Mouse (Mus musculus) neural tube, embryonic 11.5 days (tissue): Measurements from ENCODE around the gene Iqsec1. TPM values are rescaled to one million over a fixed set of nuclear protein-coding genes. Genes with fewer than 3 reads are reported as not detected.

Source experiments
- ATAC-seq: fragments of 200-750 bp; cut with Nextera tagmentation; 2 replicates; pipeline ENCODE4 v1.8.0; 2017; ENCODE audit warnings: moderate number of reproducible peaks, mild to moderate bottlenecking, moderate TSS enrichment, moderate library complexity; ENCODE audit not compliant: insufficient read depth, low FRiP score, low TSS enrichment
- DNase-seq: peaks from one replicate; pipeline ENCODE4 v3.0.0-alpha.2; 2015; ENCODE audit warnings: low spot score
- H3K27ac ChIP-seq: fragments of 300-500 bp; sonication (generic); 2 replicates; pipeline ENCODE4 v1.5.1; 2014; ENCODE audit warnings: low read depth, mild to moderate bottlenecking, low read length
- H3K27me3 ChIP-seq: fragments of 300-500 bp; sonication (generic); 2 replicates; pipeline ENCODE4 v1.6.1; 2014; ENCODE audit warnings: mild to moderate bottlenecking, low read length, mixed read lengths; ENCODE audit not compliant: control insufficient read depth, insufficient read depth
- H3K36me3 ChIP-seq: fragments of 300-500 bp; sonication (generic); 2 replicates; pipeline ENCODE4 v1.6.1; 2014; ENCODE audit warnings: mild to moderate bottlenecking, low read length, moderate library complexity, mixed read lengths; ENCODE audit not compliant: control insufficient read depth, insufficient read depth
- H3K4me1 ChIP-seq: fragments of 300-500 bp; sonication (generic); 2 replicates; pipeline ENCODE4 v1.6.1; 2014; ENCODE audit warnings: low read length, mixed read lengths; ENCODE audit not compliant: control insufficient read depth, insufficient read depth
- H3K4me2 ChIP-seq: fragments of 300-500 bp; sonication (generic); 2 replicates; pipeline ENCODE4 v1.6.1; 2014; ENCODE audit warnings: low read depth, mild to moderate bottlenecking, moderate library complexity
- H3K4me3 ChIP-seq: fragments of 300-500 bp; sonication (generic); 2 replicates; pipeline ENCODE4 v1.5.1; 2014; ENCODE audit warnings: low read depth, low read length
- H3K9ac ChIP-seq: fragments of 300-500 bp; sonication (generic); 2 replicates; pipeline ENCODE4 v1.6.1; 2014; ENCODE audit warnings: mild to moderate bottlenecking, low read length
- H3K9me3 ChIP-seq: fragments of 300-500 bp; sonication (generic); 2 replicates; pipeline ENCODE4 v1.6.1; 2016; ENCODE audit warnings: low read length; ENCODE audit not compliant: control insufficient read depth
- WGBS: fragments of 180-500 bp; shearing (Covaris S2); extraction: QIAGEN DNeasy Blood & Tissue Kit; methylation state at CpG from one replicate; pipeline ENCODE4 v1.1.7; 2014; 5-methylcytosine and 5-hydroxymethylcytosine counted together
- polyA plus RNA-seq: library from polyadenylated mRNA; unstranded; fragments of >200 nt; fragmentation: Nextera tagmentation; extraction: Ambion mirVana; gene quantifications from 2 replicates; pipeline ENCODE4 v1.2.1, GENCODE M21; 2014

Iqsec1 gene
- polyA plus RNA-seq, 1 experiment from 2014 or later = 18.6 TPM

DNA sequence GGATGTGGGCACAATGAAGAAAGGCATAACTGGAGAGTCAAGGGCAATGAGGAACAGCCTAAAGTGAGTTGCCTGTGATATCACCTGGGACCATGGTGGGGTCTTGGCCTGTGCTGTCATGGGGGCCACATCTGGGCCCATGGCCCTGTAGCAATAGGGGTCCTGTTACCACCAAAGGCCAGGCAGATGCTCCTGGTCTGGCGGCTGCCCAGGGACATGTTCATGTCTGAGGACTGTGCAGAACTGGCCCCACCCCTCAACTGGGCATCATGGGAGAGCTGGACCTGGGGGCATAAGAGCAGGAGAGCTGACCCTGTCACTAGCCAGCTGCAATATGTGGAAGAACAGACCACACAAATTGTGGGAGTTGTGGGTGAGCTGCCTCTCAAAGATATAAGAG is 130.6 kb downstream of the Iqsec1 start:
- WGBS = 97% methylated on average over 1 of the region's 1 CpGs
- Histone ChIP-seq H3K4me3 (no peak overlapping the region), H3K9ac (no peak overlapping the region), H3K9me3 (no peaks in the 10 kb centered on the region), H3K36me3 (no peaks in the 10 kb centered on the region), H3K4me1 (no peaks in the 10 kb centered on the region), H3K4me2 (no peak overlapping the region), H3K27me3 (no peaks in the 10 kb centered on the region), H3K27ac (no peak overlapping the region)
- ATAC-seq (no peak), DNase-seq (no peak)

DNA sequence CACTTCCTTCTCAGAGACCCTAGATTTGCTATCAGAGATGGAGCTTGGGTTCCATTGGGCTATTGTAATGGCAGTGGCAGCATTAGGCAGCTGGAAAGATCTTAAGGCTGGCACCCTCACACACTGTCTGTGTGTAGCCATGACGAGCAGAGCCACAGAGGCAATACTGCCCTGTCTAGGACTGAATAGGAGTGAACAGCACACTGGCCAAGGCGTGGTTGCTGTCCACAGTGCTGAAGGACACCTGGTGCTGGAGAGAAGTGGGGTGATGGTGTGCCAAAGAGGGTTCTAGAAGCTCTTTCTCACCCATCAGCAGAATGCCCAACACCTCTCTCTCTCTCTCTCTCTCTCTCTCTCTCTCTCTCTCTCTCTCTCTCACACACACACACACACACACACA is 136.1 kb downstream of the Iqsec1 start:
- Histone ChIP-seq H3K9ac (no peak overlapping the region), H3K27me3 (no peaks in the 10 kb centered on the region), H3K4me3 (no peak overlapping the region), H3K4me2 (no peak overlapping the region), H3K9me3 (no peaks in the 10 kb centered on the region), H3K4me1 (no peaks in the 10 kb centered on the region), H3K36me3 (no peaks in the 10 kb centered on the region), H3K27ac (no peak overlapping the region)
- ATAC-seq = no peak
- DNase-seq = peak; percentile 36
- 26% methylated on average over 2 of the region's 2 CpGs for WGBS

DNA sequence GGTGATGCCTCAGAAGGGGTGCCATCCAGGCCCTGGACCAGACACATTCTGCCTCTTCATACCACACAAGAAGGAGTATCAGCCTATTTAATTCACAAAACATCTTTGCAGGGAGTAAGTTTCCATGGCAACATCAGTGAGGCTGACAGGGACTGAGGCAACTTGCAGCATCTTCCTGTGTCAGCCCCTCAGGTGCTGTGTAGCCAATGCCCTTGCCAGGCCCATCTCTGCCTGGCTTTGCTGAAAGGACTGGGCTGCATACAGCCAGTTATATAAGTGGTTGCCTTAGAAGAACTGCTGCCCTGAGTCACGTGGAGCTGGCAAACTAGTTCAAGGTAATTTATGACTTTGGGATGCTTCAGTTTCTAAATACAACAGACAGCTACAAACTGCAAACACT is 140.4 kb downstream of the Iqsec1 start:
- WGBS = 50% methylated on average over 1 of the region's 1 CpGs
- no peak for ATAC-seq
- DNase-seq = no peak

DNA sequence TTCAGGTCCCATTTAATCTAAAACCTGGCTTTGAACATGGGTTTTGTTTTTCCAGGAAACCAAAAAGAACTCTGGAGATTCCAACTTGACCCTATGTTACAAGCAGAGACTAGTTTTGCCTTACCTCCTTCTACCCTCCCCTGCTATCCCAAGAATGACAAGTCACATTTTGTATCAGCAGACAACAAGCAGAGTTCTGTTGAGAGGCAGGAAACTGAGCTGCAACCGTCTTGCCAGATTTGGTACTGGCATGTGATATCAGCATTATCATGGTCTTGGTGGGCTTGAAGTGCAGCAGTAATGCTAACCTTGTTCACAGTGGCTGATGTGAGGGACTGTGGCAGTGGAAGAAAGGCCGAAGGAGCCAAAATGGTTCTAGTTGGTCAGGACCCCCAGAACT is 141.0 kb downstream of the Iqsec1 start:
- no peak overlapping the region for H3K4me2 ChIP-seq
- no peak overlapping the region for H3K4me3 ChIP-seq
- H3K27ac ChIP-seq = no peak overlapping the region
- H3K9ac ChIP-seq = no peak overlapping the region
- WGBS = 92% methylated on average over 2 of the region's 2 CpGs
- no peaks in the 10 kb centered on the region for H3K27me3 ChIP-seq
- no peaks in the 10 kb centered on the region for H3K9me3 ChIP-seq
- H3K4me1 ChIP-seq = no peaks in the 10 kb centered on the region
- no peaks in the 10 kb centered on the region for H3K36me3 ChIP-seq
- DNase-seq (no peak), ATAC-seq (no peak)

More for the DNA sequence above, 140.4 kb downstream of the Iqsec1 start:
- Histone ChIP-seq H3K4me1 (no peaks in the 10 kb centered on the region), H3K4me3 (no peak overlapping the region), H3K9ac (no peak overlapping the region), H3K36me3 (no peaks in the 10 kb centered on the region), H3K9me3 (no peaks in the 10 kb centered on the region), H3K27ac (no peak overlapping the region), H3K27me3 (no peaks in the 10 kb centered on the region), H3K4me2 (no peak overlapping the region)

DNA sequence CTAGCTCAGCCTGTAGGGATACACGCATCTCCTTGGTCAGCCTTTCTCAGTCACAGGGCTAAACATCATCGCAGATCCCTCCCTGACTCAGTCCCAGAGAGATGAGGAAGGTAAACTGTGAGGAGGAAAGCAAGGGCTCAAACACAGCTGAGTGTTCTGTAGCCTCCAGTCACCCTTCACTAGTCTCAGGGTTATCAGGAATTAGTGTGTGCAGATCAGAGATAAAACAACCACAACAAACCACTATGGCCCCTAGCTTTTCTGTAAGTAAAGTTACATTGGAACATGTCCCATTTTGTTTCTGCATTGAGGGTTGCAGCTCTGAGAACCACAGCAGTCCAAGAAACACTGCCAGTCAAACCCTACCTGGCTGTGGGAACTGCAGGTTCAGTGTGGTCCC is 148.5 kb downstream of the Iqsec1 start:
- 90% methylated on average over 2 of the region's 2 CpGs for WGBS
- Histone ChIP-seq H3K4me3 (no peak overlapping the region), H3K27me3 (no peaks in the 10 kb centered on the region)

DNA sequence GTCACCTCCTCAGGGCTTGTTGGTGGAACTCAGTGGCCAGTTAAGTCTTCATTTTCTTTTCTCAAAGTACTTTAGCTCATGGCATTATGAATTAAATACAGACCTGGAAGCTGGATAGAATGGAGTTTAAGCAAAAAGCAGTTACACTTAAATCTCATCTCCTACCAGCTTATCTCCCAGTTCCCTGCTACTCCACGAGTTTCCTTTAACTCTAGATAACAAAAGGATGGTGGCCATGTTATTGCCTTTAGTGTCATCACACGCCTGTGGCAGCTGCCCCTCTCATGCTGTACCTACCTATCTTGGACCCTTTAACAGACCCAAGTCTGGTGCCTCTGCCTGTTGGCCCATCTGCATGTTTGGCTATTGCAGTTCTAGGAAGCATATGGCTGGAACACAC is 151.7 kb downstream of the Iqsec1 start:
- H3K36me3 ChIP-seq = no peaks in the 10 kb centered on the region
- 50% methylated on average over 2 of the region's 2 CpGs for WGBS
- H3K4me1 ChIP-seq = no peaks in the 10 kb centered on the region
- DNase-seq = no peak
- no peak overlapping the region for H3K4me3 ChIP-seq
- no peaks in the 10 kb centered on the region for H3K27me3 ChIP-seq
- H3K27ac ChIP-seq = no peak overlapping the region
- H3K9me3 ChIP-seq = no peaks in the 10 kb centered on the region
- H3K9ac ChIP-seq = no peak overlapping the region
- ATAC-seq = no peak
- H3K4me2 ChIP-seq = no peak overlapping the region

More for the DNA sequence above, 148.5 kb downstream of the Iqsec1 start:
- no peaks in the 10 kb centered on the region for H3K9me3 ChIP-seq
- H3K36me3 ChIP-seq = no peaks in the 10 kb centered on the region
- H3K4me2 ChIP-seq = no peak overlapping the region
- DNase-seq (no peak), ATAC-seq (no peak)
- H3K4me1 ChIP-seq = no peaks in the 10 kb centered on the region
- no peak overlapping the region for H3K27ac ChIP-seq
- H3K9ac ChIP-seq = no peak overlapping the region

DNA sequence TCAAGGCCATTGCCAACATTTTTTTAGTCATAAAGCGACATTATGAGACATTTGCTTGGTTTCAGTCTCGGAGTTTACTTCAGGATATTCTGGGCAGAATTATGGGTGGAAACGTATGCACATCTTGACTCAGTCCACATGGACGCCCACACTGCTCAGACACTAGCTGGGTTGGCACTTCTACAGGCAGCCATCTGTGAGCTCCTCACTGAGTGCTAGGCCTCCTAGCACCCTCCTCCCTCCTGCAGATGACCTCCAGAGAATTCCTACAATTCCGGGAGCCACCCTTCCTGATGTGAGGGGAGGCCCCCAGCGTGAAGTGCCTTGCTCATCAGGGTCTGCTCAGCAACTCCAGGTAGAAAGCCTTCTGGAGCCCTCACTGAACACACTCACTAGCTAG is 158.9 kb downstream of the Iqsec1 start:
- WGBS = 86% methylated on average over 6 of the region's 6 CpGs
- no peak for ATAC-seq

DNA sequence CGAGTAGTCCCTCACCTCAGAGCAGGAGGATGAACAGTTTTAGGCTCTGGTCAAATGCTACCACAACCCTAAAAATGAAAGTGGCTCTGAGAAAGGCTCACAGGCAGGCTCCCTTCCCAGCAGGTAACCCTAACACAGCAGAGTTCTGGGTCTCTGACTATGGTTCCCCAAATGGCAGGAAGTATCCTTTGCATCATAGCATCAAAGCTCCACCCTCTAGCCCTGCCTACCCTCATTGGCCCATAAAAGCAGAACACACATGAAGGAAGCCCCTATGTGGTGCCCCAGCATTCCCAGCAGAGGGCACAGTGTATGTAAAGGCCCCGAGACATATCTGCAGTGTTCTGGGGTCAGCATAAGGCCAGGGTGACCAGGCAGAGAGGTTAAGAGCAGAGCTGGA is 163.4 kb downstream of the Iqsec1 start:
- H3K27me3 ChIP-seq = no peaks in the 10 kb centered on the region
- H3K4me1 ChIP-seq = peaks cover 7% of the 10 kb centered on the region
- H3K36me3 ChIP-seq = no peaks in the 10 kb centered on the region
- H3K4me2 ChIP-seq = no peak overlapping the region
- no peak overlapping the region for H3K9ac ChIP-seq
- ATAC-seq (no peak), DNase-seq (no peak)
- H3K9me3 ChIP-seq = no peaks in the 10 kb centered on the region
- WGBS = 74% methylated on average over 2 of the region's 2 CpGs
- no peak overlapping the region for H3K27ac ChIP-seq
- H3K4me3 ChIP-seq = no peak overlapping the region

More for the DNA sequence above, 158.9 kb downstream of the Iqsec1 start:
- H3K4me2 ChIP-seq = no peak overlapping the region
- DNase-seq = no peak
- H3K9ac ChIP-seq = no peak overlapping the region
- no peak overlapping the region for H3K4me3 ChIP-seq
- no peaks in the 10 kb centered on the region for H3K4me1 ChIP-seq
- no peaks in the 10 kb centered on the region for H3K36me3 ChIP-seq
- no peak overlapping the region for H3K27ac ChIP-seq
- no peaks in the 10 kb centered on the region for H3K9me3 ChIP-seq
- no peaks in the 10 kb centered on the region for H3K27me3 ChIP-seq

DNA sequence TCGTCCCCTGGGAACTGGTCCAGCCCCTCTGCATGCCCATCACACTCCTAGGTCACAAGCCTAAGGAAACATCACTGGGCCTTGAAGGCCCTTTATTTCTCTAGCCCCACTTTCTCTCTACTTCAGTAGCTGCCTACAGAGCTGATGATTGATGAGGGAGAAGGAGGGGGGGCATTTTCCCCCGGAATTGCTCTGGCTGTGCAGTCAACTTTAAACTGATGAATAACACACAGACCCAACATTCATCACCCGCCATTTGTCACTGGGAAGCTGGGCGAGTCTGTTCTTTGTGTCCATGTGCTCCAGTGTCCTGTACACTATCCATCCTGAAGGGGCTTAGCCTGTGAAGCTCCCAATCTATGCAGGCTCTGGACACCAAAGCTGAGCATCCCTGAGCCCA is 165.2 kb downstream of the Iqsec1 start:
- peak; percentile 69 for DNase-seq
- ATAC-seq = peak; percentile 33; the same call in 1 of the 2 replicates
- Histone ChIP-seq H3K4me2 (no peak overlapping the region), H3K27me3 (no peaks in the 10 kb centered on the region), H3K4me1 (peaks cover 7% of the 10 kb centered on the region), H3K9ac (no peak overlapping the region), H3K9me3 (no peaks in the 10 kb centered on the region), H3K4me3 (no peak overlapping the region), H3K27ac (no peak overlapping the region), H3K36me3 (no peaks in the 10 kb centered on the region)
- WGBS = 16% methylated on average over 4 of the region's 4 CpGs
